Mouse (Mus musculus): ENCODE measurements at regions not wholly inside any gene's neighbourhood (a gene's known extent, or its start where the extent isn't known, plus 50 kb on each side); places are given as distances from the start of the nearest gene placed in this dataset.
"Not testable (repeated sequence)": the region's sequence is repeated elsewhere in the genome, so short reads cannot be mapped to it uniquely, and the experiment has no call there.

GRCm38 (mm10) chr5:75405496-75405895 lies 169.2 kb upstream of the Kit start:
- no peak for DNase-seq (ENCODE audit: low spot score in 2 of 2)

GRCm38 (mm10) chr5:75407686-75408085 lies 167.0 kb upstream of the Kit start:
- DNase-seq (ENCODE audit: low spot score in 2 of 2): no peak

- DNase-seq (ENCODE audit: low spot score in 2 of 2): no peak
Observed at GRCm38 (mm10) chr5:75410240-75411186, 164.2 kb upstream of the Kit start.

GRCm38 (mm10) chr5:75419282-75419681 lies 155.4 kb upstream of the Kit start:
- not testable (repeated sequence) for DNase-seq (ENCODE audit: low spot score in 2 of 2)

GRCm38 (mm10) chr5:75432885-75433284 lies 141.8 kb upstream of the Kit start:
- no peak for DNase-seq (ENCODE audit: low spot score in 2 of 2)

GRCm38 (mm10) chr5:75437924-75438323 lies 136.8 kb upstream of the Kit start:
- DNase-seq (ENCODE audit: low spot score in 2 of 2): no peak

- no peak for DNase-seq (ENCODE audit: low spot score in 2 of 2)
Observed at GRCm38 (mm10) chr5:75444024-75444604, 130.6 kb upstream of the Kit start.

GRCm38 (mm10) chr5:75446386-75446785 lies 128.3 kb upstream of the Kit start:
- no peak for DNase-seq (ENCODE audit: low spot score in 2 of 2)

- peak in 1 of 2 experiments; percentile 34 for DNase-seq (ENCODE audit: low spot score in 2 of 2)
Observed at GRCm38 (mm10) chr5:75449913-75450525, 124.7 kb upstream of the Kit start.

- DNase-seq (ENCODE audit: low spot score in 2 of 2): no peak
Observed at GRCm38 (mm10) chr5:75450564-75450963, 124.2 kb upstream of the Kit start.

- no peak for DNase-seq (ENCODE audit: low spot score in 2 of 2)
Observed at GRCm38 (mm10) chr5:75451081-75451480, 123.6 kb upstream of the Kit start.

- DNase-seq (ENCODE audit: low spot score in 2 of 2): no peak
Observed at GRCm38 (mm10) chr5:75451693-75452092, 123.0 kb upstream of the Kit start.

GRCm38 (mm10) chr5:75453757-75454390 lies 120.8 kb upstream of the Kit start:
- DNase-seq (ENCODE audit: low spot score in 2 of 2): no peak

GRCm38 (mm10) chr5:75454961-75455541 lies 119.7 kb upstream of the Kit start:
- no peak for DNase-seq (ENCODE audit: low spot score in 2 of 2)

- DNase-seq (ENCODE audit: low spot score in 2 of 2): no peak
Observed at GRCm38 (mm10) chr5:75457403-75457802, 117.3 kb upstream of the Kit start.

- no peak for DNase-seq (ENCODE audit: low spot score in 2 of 2)
Observed at GRCm38 (mm10) chr5:75458317-75458716, 116.4 kb upstream of the Kit start.

- DNase-seq (ENCODE audit: low spot score in 2 of 2): no peak
Observed at GRCm38 (mm10) chr5:75459758-75460354, 114.9 kb upstream of the Kit start.

- no peak for DNase-seq (ENCODE audit: low spot score in 2 of 2)
Observed at GRCm38 (mm10) chr5:75460414-75461025, 114.2 kb upstream of the Kit start.

- DNase-seq (ENCODE audit: low spot score in 2 of 2): no peak
Observed at GRCm38 (mm10) chr5:75461368-75461767, 113.3 kb upstream of the Kit start.

GRCm38 (mm10) chr5:75463591-75463990 lies 111.1 kb upstream of the Kit start:
- DNase-seq (ENCODE audit: low spot score in 2 of 2): no peak

- DNase-seq (ENCODE audit: low spot score in 2 of 2): no peak
Observed at GRCm38 (mm10) chr5:75465701-75466100, 109.0 kb upstream of the Kit start.
